Mouse (Mus musculus) midbrain, embryonic 12.5 days (tissue): ENCODE measurements around the gene Olfr287. TPM values are rescaled to one million over a fixed set of nuclear protein-coding genes. Genes with fewer than 3 reads are reported as not detected.
A peak's percentile ranks its signal among the peaks of the same experiment; 100 is the strongest.

ENCODE experiments used
- ATAC-seq: fragments of 200-750 bp; cut with Nextera tagmentation; 2 replicates; pipeline ENCODE4 v1.8.0; 2017; ENCODE audit warnings: low read depth, moderate TSS enrichment, moderate library complexity; ENCODE audit not compliant: low FRiP score
- H3K27ac ChIP-seq: fragments of 300-500 bp; sonication (generic); replicated peaks from 2 replicates; pipeline ENCODE4 v1.5.1; 2016; ENCODE audit warnings: mild to moderate bottlenecking
- H3K27me3 ChIP-seq: fragments of 300-500 bp; sonication (generic); 2 replicates; pipeline ENCODE4 v1.6.1; 2016; ENCODE audit warnings: mild to moderate bottlenecking
- H3K36me3 ChIP-seq: fragments of 300-500 bp; sonication (generic); 2 replicates; pipeline ENCODE4 v1.6.1; 2016
- H3K4me1 ChIP-seq: fragments of 300-500 bp; sonication (generic); 2 replicates; pipeline ENCODE4 v1.6.1; 2016
- H3K4me2 ChIP-seq: fragments of 300-500 bp; sonication (generic); replicated peaks from 2 replicates; pipeline ENCODE4 v1.6.1; 2016; ENCODE audit warnings: mild to moderate bottlenecking, moderate library complexity
- H3K4me3 ChIP-seq: fragments of 300-500 bp; sonication (generic); 2 replicates; pipeline ENCODE4 v1.5.1; 2016; ENCODE audit warnings: mild to moderate bottlenecking
- H3K9ac ChIP-seq: fragments of 300-500 bp; sonication (generic); replicated peaks from 2 replicates; pipeline ENCODE4 v1.6.1; 2016; ENCODE audit warnings: mild to moderate bottlenecking, moderate library complexity
- H3K9me3 ChIP-seq: fragments of 300-500 bp; sonication (generic); 2 replicates; pipeline ENCODE4 v1.6.1; 2016; ENCODE audit warnings: mild to moderate bottlenecking
- WGBS: fragments of 180-500 bp; shearing (Covaris S2); methylation state at CpG from one replicate; pipeline ENCODE4 v1.1.7; 2016; 5-methylcytosine and 5-hydroxymethylcytosine counted together
- polyA plus RNA-seq: library from polyadenylated mRNA; unstranded; fragments of >200 nt; fragmentation: Nextera tagmentation; extraction: Ambion mirVana; gene quantifications from 2 replicates; pipeline ENCODE4 v1.2.1, GENCODE M21; 2016

The Olfr287 gene
- polyA plus RNA-seq, 1 experiment from 2014 or later: not detected

- peaks cover 49% of the 10 kb centered on the region for H3K27me3 ChIP-seq
These were observed 53.8 kb downstream of the Olfr287 start, which contains the start of gene Ccdc184 for GRCm38 (mm10) chr15:98166963-98167644. Ccdc184 (plus strand) TSS chr15:98167158.

GRCm38 (mm10) chr15:98165525-98165924 is 55.3 kb downstream of the Olfr287 start, which contains the start of gene Asb8:
Asb8 (minus strand) TSS chr15:98165625.
- Histone ChIP-seq H3K9me3 (no peaks in the 10 kb centered on the region), H3K36me3 (no peaks in the 10 kb centered on the region), H3K9ac (no peak within 1 kb of the TSS), H3K4me2 (peak within 1 kb of the TSS; percentile 67), H3K27ac (no peak within 1 kb of the TSS), H3K4me3 (0 out of 2 replicates have a peak within 1 kb of the TSS, but pooled peaks have one; percentile 57), H3K27me3 (peaks cover 34% of the 10 kb centered on the region), H3K4me1 (peaks cover 28% of the 10 kb centered on the region)
- 86% methylated on average over 5 of the region's 5 CpGs for WGBS
- ATAC-seq: no peak

More at GRCm38 (mm10) chr15:98166963-98167644, 53.8 kb downstream of the Olfr287 start, which contains the start of gene Ccdc184:
- Histone ChIP-seq H3K27ac (peak within 1 kb of the TSS; percentile 94), H3K4me3 (peak within 1 kb of the TSS; percentile 57), H3K36me3 (no peaks in the 10 kb centered on the region), H3K4me2 (peak within 1 kb of the TSS; percentile 67), H3K9ac (peak within 1 kb of the TSS; percentile 61), H3K4me1 (peaks cover 31% of the 10 kb centered on the region), H3K9me3 (no peaks in the 10 kb centered on the region)
- WGBS: 2% methylated on average over 17 of the region's 18 CpGs
- ATAC-seq: peak; percentile 78

- H3K27ac ChIP-seq: no peak overlapping the region
- WGBS: 81% methylated on average over 4 of the region's 4 CpGs
- ATAC-seq: no peak
These were observed 58.3 kb downstream of the Olfr287 start for GRCm38 (mm10) chr15:98162561-98162960.

DNA sequence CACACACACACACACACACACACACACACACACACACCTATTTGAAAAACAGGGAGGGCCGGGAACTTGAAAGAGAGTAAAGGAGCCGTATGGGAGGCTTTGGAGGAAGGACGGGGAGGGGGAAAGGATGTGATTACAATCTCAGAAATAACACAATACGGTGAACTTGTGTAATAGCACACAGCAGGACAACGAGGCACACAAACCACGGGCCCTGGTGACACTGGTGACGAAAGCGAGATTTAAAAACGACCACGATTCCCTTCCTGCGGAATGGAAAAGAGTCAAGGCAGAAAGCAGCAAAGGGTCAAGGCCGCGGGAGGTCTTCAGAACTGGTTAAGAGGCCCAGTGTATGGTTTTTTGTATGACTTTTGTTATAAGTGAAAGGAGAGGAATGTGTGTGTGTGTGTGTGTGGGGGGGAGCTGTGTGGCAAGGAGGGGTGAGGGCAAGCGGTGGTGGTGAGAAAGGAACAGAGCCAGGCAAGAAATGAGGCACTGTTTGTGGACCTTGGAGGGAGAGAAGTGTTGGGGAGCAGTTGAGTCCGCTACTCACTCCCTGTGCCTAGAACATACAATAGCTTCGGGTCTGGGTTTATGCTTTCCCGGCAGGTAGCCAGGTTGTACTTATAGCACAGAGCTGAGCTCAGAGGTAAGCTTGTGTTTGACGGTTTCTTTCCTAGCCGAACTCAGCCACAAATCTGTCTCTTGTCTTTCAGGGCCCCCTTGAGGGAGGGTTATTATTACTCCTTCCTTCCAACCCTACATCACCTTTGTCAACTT is 59.6 kb downstream of the Olfr287 start:
- 62% methylated on average over 19 of the region's 19 CpGs for WGBS
- no peak for ATAC-seq
- Histone ChIP-seq H3K36me3 (no peaks in the 10 kb centered on the region), H3K27me3 (peaks cover 8% of the 10 kb centered on the region), H3K4me2 (no peak overlapping the region), H3K9me3 (no peaks in the 10 kb centered on the region), H3K4me3 (no peak overlapping the region), H3K9ac (no peak overlapping the region), H3K27ac (no peak overlapping the region), H3K4me1 (peaks cover under 1% of the 10 kb centered on the region; the same call in 1 of the 2 replicates)

More at GRCm38 (mm10) chr15:98162561-98162960, 58.3 kb downstream of the Olfr287 start:
- Histone ChIP-seq H3K9ac (no peak overlapping the region), H3K36me3 (no peaks in the 10 kb centered on the region), H3K27me3 (peaks cover 8% of the 10 kb centered on the region), H3K4me1 (peaks cover 9% of the 10 kb centered on the region), H3K9me3 (no peaks in the 10 kb centered on the region), H3K4me3 (no peak overlapping the region), H3K4me2 (no peak overlapping the region)

GRCm38 (mm10) chr15:98157253-98157652 is 63.6 kb downstream of the Olfr287 start:
- no peaks in the 10 kb centered on the region for H3K9me3 ChIP-seq
- H3K4me3 ChIP-seq: no peak overlapping the region
- H3K4me2 ChIP-seq: no peak overlapping the region
- ATAC-seq: no peak
- WGBS: 65% methylated on average over 1 of the region's 1 CpGs
- no peak overlapping the region for H3K27ac ChIP-seq
- 0 out of 2 replicates have a peak, but pooled peaks cover 3% of the 10 kb centered on the region for H3K4me1 ChIP-seq
- no peaks in the 10 kb centered on the region for H3K27me3 ChIP-seq
- no peaks in the 10 kb centered on the region for H3K36me3 ChIP-seq
- no peak overlapping the region for H3K9ac ChIP-seq

Other genes starting within 250 kb of the Olfr287 start
- gene Col2a1, start 216.4 kb downstream of the Olfr287 start, polyA plus RNA-seq: 137 and 194 TPM in 2 replicates
- 52.1 and 54.8 TPM in 2 replicates for gene Pfkm, start 128.5 kb downstream of the Olfr287 start, polyA plus RNA-seq
- gene Senp1, start 127.3 kb downstream of the Olfr287 start, polyA plus RNA-seq: 41.4 and 41.6 TPM in 2 replicates
- gene Asb8, start 55.4 kb downstream of the Olfr287 start, polyA plus RNA-seq: 42.5 and 45.0 TPM in 2 replicates
- 23.3 and 23.4 TPM in 2 replicates for gene Ccdc184, start 53.9 kb downstream of the Olfr287 start, polyA plus RNA-seq
- not detected in 2 replicates for gene Olfr288, start 25.5 kb downstream of the Olfr287 start, polyA plus RNA-seq
- not detected in 2 replicates for gene Gm44579, start 79 bp downstream of the Olfr287 start, polyA plus RNA-seq
- gene Olfr286, start 13.4 kb upstream of the Olfr287 start, polyA plus RNA-seq: not detected in 2 replicates
- not detected in 2 replicates for gene H1fnt, start 36.2 kb upstream of the Olfr287 start, polyA plus RNA-seq
- 2.3 and 2.9 TPM in 2 replicates for gene Zfp641, start 75.1 kb upstream of the Olfr287 start, polyA plus RNA-seq
- not detected in 2 replicates for gene Olfr285, start 96.3 kb upstream of the Olfr287 start, polyA plus RNA-seq
- not detected in 2 replicates for gene Olfr284, start 119.9 kb upstream of the Olfr287 start, polyA plus RNA-seq
- not detected in 2 replicates for gene Olfr283, start 159.9 kb upstream of the Olfr287 start, polyA plus RNA-seq
- gene Olfr282, start 210.2 kb upstream of the Olfr287 start, polyA plus RNA-seq: not detected in 2 replicates
- not detected in 2 replicates for gene Olfr281, start 231.5 kb upstream of the Olfr287 start, polyA plus RNA-seq
- not detected in 2 replicates for gene OR5BS1P, start 248.8 kb upstream of the Olfr287 start, polyA plus RNA-seq